Mouse (Mus musculus) gastrocnemius, adult 2 months (tissue): ENCODE measurements at regions not wholly inside any gene's neighbourhood (a gene's known extent, or its start where the extent isn't known, plus 50 kb on each side); places are given as distances from the start of the nearest gene placed in this dataset.

Source experiments
- DNase-seq: peaks from one replicate; pipeline ENCODE4 v3.0.0; 2022
- H3K27ac ChIP-seq: fragments of 200-600 bp; 2 replicates; pipeline ENCODE4 v1.8.1; 2022; ENCODE audit warnings: mild to moderate bottlenecking
- H3K4me3 ChIP-seq: fragments of 200-600 bp; 2 replicates; pipeline ENCODE4 v1.8.1; 2022; ENCODE audit warnings: mild to moderate bottlenecking, moderate library complexity
- CTCF ChIP-seq: fragments of 200-600 bp; IDR thresholded peaks from 2 replicates; pipeline ENCODE4 v1.8.1; 2022; ENCODE audit warnings: antibody characterized with exemption, mild to moderate bottlenecking, moderate library complexity
- intact Hi-C: fragments of 180-260 bp; cut with DNase I; formaldehyde crosslinking; loops from one replicate; pipeline ENCODE4 v1.15.1; 2025

DNA sequence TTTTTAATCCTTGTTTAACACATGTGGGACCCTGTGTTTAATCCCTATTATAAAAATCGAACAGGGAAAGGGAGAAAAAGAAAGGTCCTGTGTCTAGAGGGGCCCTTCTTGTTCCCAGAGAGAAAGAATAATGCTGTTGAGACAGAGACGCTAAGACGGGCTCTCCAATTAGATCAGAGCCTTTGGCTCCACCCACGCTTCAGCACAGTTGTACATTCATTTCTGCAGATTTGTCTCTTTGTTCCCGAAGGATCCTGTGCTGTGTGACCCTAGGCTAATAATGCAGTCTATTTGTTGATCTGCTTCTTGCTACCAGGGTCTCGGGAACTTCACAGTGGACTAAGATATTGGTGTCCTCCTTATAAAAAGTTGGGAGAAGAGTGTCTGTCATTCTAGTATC is 92.0 kb downstream of the Cdc5l start:
- DNase-seq = no peak
- Histone ChIP-seq H3K27ac (no peak overlapping the region), H3K4me3 (no peak overlapping the region)
- intact Hi-C loops = no loop called here
- no peak for TF ChIP-seq CTCF

- no peak for DNase-seq
- Histone ChIP-seq H3K4me3 (no peak overlapping the region), H3K27ac (no peak overlapping the region)
- intact Hi-C loops = no loop called here
- TF ChIP-seq CTCF = no peak
Observed at GRCm38 (mm10) chr17:45340851-45341250, 92.7 kb downstream of the Cdc5l start.

GRCm38 (mm10) chr17:45339226-45339625 is 94.3 kb downstream of the Cdc5l start:
- no peak for TF ChIP-seq CTCF
- Histone ChIP-seq H3K27ac (0 out of 2 replicates have a peak overlapping the region, but pooled peaks have one; percentile 0), H3K4me3 (peak overlapping the region; percentile 24)
- intact Hi-C loops = no loop called here
- peak; percentile 54 for DNase-seq

- DNase-seq = no peak
- no peak for TF ChIP-seq CTCF
- intact Hi-C loops = no loop called here
- Histone ChIP-seq H3K27ac (no peak overlapping the region), H3K4me3 (no peak overlapping the region)
Observed at GRCm38 (mm10) chr17:45338086-45338485, 95.5 kb downstream of the Cdc5l start.

GRCm38 (mm10) chr17:45335586-45336151 is 97.9 kb downstream of the Cdc5l start:
- no peak for TF ChIP-seq CTCF
- Histone ChIP-seq H3K27ac (no peak overlapping the region), H3K4me3 (no peak overlapping the region)
- intact Hi-C loops = no loop called here
- no peak for DNase-seq

DNA sequence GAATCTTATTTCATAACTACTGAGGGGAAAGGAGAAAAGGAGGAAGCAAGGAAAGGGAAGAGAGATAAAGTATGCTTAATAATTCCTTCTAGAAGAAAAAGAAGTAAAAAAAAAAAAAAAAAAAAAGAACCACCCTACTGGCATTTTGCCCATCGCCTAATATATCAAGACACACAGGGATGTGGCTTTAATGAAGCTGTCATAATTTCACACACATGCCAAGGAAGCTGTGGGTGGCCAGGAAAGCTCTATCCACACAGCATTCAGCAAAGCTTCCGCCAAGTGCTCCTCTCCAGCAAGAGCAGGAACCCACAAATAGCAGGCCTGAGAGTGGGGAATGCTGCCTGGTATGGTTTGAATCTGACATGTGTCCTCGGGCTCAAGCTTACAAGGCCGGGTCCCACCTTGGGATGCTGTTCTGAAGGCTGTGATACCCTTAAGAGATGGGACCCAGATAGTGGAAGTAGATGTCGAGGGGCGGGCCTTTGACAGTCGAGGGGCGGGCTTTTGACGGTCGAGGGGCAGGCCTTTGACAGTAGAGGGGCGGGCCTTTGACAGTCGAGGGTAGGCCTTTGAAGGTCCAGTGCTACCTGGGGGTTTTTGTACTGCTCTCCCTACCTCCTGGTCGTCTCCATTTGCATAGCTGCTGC is 98.7 kb downstream of the Cdc5l start:
- no peak for DNase-seq
- TF ChIP-seq CTCF = no peak
- H3K27ac ChIP-seq = no peak overlapping the region
- intact Hi-C loops = no loop called here
- H3K4me3 ChIP-seq = no peak overlapping the region

DNA sequence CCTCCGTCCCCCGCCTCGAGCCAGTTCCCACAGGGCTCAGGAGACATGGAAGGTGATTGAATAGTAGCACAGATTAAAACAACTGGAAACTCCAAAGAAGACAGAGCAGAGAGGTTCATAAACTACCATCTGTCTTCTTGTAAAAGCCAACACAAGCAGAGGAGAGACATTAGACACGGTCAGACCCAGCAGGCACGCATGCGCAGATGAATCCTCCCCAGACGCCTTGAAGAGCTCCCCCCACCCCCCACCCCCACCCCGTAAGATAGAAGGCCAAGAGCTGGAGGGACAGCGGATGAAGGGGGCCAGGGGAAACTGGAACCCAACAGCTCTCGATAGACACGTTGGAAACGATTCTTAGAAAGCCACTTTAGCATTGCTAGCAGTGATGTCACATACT is 101.2 kb downstream of the Cdc5l start:
- no peak overlapping the region for H3K27ac ChIP-seq
- H3K4me3 ChIP-seq = no peak overlapping the region
- no peak for DNase-seq
- no peak for TF ChIP-seq CTCF
- intact Hi-C loops = no loop called here

DNA sequence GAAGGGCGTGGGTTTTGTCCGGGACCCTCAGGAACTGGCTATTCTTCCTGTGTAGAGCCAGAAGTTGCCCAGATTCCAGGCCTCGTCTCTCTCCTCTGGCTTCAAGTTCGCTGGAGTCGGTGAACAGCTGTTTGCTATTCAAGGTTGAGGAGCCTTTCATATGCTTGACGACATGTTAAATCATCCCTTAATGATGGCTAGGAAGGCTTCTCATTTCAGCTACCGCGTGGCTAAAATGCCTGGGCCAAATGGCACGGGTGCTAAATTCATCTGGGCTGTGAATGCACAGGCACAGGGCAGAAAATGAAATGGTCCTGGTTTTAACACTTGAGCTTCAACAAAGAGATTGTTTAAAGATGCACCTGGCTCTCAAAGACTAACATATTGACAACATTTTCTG is 104.3 kb downstream of the Cdc5l start:
- no peak for TF ChIP-seq CTCF
- Histone ChIP-seq H3K4me3 (no peak overlapping the region), H3K27ac (no peak overlapping the region)
- DNase-seq = peak; percentile 32
- intact Hi-C loops = no loop called here

GRCm38 (mm10) chr17:45326726-45327125 is 106.8 kb downstream of the Cdc5l start:
- no peak overlapping the region for H3K27ac ChIP-seq
- TF ChIP-seq CTCF = no peak
- DNase-seq = no peak
- intact Hi-C loops = no loop called here
- no peak overlapping the region for H3K4me3 ChIP-seq

DNA sequence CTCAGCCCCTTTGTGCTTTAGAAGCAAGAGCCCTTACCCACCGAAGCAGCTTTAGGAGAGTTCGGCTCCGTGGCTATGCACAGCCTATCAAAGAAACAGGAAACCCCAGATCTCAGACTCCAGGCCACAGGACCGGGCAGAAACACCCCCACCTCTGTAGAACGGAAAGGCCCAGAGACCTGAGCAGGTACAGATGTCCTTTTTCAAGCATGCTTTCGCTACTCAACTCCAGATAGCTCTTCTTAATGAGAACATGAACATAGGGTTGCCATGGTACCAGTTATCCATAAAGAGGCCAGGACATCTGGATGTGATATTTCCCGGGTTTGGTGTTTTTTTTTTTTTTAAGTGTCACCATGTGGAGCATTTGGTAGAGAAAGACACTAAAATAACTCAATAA is 107.4 kb downstream of the Cdc5l start:
- no peak overlapping the region for H3K27ac ChIP-seq
- intact Hi-C loops = no loop called here
- no peak for DNase-seq
- TF ChIP-seq CTCF = no peak
- no peak overlapping the region for H3K4me3 ChIP-seq

DNA sequence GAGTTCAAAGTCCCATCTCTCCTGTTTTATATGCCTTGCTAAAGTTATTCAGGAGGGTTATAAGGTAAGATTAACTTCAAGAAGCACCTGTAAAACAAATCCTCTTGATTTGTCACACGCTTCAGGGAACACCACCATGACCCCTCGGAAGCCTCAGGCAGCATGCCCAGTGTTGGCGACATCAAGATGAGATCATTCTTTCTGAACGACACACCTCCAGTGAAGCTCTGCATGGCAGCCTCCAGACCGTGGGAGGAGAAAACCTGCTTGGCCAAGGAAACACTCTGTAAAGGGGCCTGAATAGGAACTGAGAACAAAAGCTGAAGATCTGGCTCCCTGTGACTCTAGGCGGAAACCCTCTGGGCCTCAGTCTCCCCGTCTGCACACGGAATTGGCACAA is 110.7 kb downstream of the Cdc5l start:
- DNase-seq = no peak
- TF ChIP-seq CTCF = no peak
- no peak overlapping the region for H3K27ac ChIP-seq
- no peak overlapping the region for H3K4me3 ChIP-seq
- intact Hi-C loops = no loop called here

GRCm38 (mm10) chr17:45320074-45320473 is 113.5 kb downstream of the Cdc5l start:
- intact Hi-C loops = no loop called here
- H3K4me3 ChIP-seq = no peak overlapping the region
- DNase-seq = no peak
- no peak overlapping the region for H3K27ac ChIP-seq
- TF ChIP-seq CTCF = no peak

GRCm38 (mm10) chr17:45318211-45319076 is 115.1 kb downstream of the Cdc5l start:
- H3K4me3 ChIP-seq = no peak overlapping the region
- intact Hi-C loops = no loop called here

More at GRCm38 (mm10) chr17:45318211-45319076, 115.1 kb downstream of the Cdc5l start:
- no peak for DNase-seq
- no peak for TF ChIP-seq CTCF
- H3K27ac ChIP-seq = no peak overlapping the region
